Mouse (Mus musculus) spleen, adult 12 weeks (tissue): ENCODE data around the gene Mest.

ENCODE experiments used
- DNase-seq: peaks from one replicate; pipeline ENCODE4 v3.0.0; 2022; ENCODE audit warnings: low spot score

The Mest gene

DNA sequence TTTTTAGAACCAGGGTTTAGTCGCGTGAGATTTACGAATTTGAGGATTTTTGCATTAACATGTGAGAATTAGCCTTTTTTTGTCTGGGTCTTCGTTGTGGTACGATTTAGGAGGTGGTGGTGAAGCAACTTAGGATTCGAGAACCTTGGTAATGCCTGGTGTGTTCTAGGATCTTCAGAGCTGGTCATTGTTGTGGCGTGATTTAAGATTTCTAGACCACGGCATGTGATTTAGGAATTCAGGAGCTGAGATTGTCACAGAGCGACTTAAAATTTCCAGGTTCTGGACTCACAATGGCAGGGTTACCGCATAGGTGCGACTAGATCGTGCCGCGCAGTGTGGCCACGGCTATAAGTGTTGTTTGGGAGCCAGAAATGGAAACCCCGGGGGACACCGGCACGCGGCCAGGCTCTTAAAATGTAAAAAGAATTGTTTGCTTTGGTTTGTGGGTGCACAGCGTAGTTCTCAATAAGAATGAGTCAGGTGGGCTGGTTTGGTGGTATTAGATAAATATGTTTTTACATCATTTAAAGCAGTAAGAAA lies 15.2 kb downstream of the Mest start:
- DNase-seq: no peak

DNA sequence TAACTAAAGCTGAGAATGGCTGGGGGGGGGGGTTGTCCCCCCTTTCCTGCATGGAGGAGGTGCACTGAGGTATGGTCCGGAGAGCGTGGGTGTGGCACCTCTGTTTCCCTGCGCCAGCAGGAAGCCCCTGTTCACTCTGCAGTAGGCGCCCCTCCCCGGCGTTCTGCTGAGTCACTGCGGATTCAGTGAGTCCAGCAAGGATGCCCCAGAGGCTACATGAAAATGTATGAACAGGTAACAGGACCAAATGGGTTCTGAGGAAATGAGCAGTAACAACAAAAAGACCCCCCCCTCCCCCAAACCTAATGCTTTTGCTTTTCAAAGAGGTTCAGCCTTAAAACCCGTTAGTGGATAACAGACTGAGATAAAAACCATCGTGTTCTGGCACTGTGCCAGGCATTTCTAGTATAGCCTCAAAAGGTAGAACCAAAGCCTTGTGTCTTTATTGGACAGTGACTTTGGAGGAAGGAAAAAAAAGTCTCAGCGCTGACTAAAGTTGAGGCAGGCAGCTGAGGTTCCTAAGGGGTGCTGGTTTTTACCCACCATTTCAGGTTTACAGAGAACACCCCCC lies 15.9 kb downstream of the Mest start:
- no peak for DNase-seq

- no peak for DNase-seq
Observed at GRCm38 (mm10) chr6:30744846-30745245, 21.5 kb downstream of the Mest start.

GRCm38 (mm10) chr6:30745591-30745990 lies 22.2 kb downstream of the Mest start:
- no peak for DNase-seq

DNA sequence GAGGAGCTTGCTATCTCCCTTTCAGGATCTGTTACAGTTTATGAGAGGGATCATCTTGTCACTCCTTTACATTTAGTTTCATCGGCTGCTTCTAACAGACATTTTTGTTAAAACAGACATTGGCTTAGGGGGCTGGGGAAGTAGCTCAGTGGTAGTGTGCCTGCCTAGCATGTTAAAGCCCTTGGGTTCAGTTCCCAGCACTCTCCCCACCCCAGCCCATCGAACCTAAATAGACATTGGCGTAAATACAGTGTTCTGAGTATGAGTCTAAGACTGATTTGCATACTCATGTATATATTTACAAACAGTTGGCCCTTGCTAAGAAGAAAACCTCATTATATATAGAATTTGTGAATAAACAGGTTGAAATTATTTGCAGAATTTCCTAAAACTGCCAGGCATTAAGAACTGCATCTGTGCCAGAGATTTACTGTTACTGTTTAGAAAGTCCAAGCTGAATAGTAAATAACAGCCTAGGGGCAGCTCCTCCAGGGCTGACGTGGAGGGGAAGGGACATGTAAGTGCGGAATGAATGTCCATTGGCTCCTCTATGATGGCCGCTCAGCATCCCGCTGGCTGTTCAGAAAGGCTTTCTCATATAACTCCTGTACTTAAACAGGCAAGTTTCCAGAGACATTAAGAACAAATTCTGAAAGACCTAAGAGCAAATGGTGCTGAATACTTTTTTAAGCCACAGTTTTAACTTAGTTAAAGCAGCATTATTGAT lies 24.4 kb downstream of the Mest start:
- no peak for DNase-seq

DNA sequence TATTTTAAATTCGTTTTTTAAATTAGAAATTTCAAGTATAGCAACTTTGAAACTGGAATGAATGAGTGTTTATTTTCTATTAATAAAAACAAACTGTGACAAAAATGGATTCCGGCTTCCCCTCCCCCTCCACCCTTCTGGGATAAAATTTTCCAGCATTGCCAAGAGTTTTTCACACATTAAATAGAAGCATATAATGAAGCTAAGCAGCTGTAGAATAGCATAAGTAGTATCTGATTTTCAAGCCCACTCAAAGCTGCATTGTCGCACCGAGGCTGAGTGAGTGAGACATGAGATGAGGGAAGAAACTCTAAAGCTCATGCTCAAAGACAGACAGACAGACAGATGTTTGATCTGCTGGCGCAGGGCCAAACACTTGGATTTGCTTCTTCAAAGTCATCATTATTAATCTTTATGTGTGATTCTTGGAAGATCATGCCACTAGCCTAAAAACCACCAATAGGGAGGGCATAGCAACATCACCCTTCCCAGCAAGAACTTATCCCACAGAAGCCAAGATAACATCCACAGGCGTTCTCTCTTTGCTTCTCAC lies 25.1 kb downstream of the Mest start:
- DNase-seq: no peak

DNA sequence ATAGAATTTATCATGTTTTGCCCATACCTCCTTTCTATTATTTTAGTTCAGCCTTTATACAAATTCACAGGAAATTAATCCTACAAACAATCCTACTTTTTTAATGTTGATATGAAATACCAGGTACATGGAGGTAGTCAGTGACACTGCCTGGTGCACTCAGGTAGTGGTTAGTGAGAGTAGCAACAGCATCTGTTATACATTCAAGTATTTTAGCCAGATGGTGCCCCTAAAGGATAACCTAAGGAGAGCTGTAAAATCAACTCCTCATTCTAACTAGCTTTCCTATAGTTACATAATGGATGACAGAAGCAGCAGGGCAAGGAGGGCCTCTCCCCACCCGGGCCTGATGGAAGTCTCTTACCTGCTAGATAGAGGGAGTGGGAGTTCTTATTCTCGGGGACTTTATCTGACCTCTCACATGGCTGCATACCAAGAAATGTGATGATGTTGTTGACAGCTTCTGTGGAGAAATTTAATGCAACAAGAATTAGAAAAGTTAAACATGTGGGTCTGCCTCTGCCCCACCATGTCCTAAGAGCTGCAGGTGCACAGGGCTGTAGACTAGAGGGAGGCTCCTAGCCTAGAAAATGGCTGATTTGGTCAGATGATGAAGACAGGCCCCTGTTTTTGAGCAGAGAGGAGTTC lies 25.8 kb downstream of the Mest start:
- DNase-seq: no peak

GRCm38 (mm10) chr6:30749892-30750291 lies 26.5 kb downstream of the Mest start:
- DNase-seq: no peak

DNA sequence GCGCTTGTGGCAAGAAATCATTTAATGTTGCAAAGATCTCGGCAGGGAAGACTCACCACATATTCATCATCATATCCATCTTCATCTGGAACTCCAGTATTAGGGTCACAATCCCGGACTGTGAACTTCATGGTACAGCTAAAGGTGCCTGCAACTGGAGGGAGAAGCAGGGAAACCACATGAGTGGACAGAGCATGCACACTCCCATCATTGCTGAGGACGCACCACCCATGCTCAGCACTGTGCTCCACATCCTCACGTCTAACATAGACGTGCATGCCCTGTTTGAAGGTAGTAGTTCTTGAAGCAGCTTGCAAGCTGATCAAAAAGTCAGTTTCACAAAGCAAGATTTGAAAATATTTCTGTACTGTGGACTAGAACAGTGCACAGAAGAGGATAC lies 27.1 kb downstream of the Mest start:
- no peak for DNase-seq

GRCm38 (mm10) chr6:30751209-30751608 lies 27.9 kb downstream of the Mest start:
- no peak for DNase-seq
